Mouse (Mus musculus): ENCODE data around the gene Mttp. TPM values are rescaled to one million over a fixed set of nuclear protein-coding genes. Genes with fewer than 3 reads are reported as not detected.
A peak's percentile ranks its signal among the peaks of the same experiment; 100 is the strongest.

The Mttp gene
- polyA plus RNA-seq, 1 experiment from 2014 or later, result 13.4 TPM

DNA sequence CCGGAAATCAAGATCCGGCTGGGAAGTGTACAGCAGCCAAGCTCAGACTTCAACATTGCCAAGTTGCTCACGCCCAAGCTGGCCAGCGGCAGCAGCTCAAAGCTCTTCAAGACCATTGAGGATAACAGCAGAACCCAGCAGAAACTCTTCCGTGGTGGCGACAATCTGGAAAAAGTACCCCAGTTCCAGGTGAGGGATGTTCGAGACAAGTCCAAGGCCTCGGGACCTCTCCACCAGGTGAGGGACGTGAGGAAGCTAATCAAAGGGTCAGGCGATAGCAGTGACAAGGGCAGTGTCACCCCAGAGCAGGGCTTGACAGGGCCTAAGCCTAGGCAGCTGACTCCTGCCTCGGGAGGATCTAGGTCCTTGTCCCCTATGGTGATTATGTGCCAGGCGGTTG is 76.7 kb downstream of the Mttp start:
- no peak for ATAC-seq (ENCODE audit: low FRiP score)
- no peak overlapping the region for H3K4me3 ChIP-seq (ENCODE audit: low read depth, low read length)
- 92% methylated on average over 12 of the region's 12 CpGs for WGBS
- no peaks in the 10 kb centered on the region for H3K9me3 ChIP-seq (ENCODE audit: control insufficient read depth, low read length)
- no peak overlapping the region for H3K4me2 ChIP-seq (replicated peaks; ENCODE audit: low read depth, low read length)
- no peaks in the 10 kb centered on the region for H3K27me3 ChIP-seq (ENCODE audit: control insufficient read depth, insufficient read depth, low read length)
- no peak overlapping the region for H3K27ac ChIP-seq (ENCODE audit: low read depth, low read length)
- no peaks in the 10 kb centered on the region for H3K36me3 ChIP-seq (ENCODE audit: control insufficient read depth, insufficient read depth, low read length)
- H3K9ac ChIP-seq (ENCODE audit: low read depth, low read length), result no peak overlapping the region
- DNase-seq (ENCODE audit: low spot score), result no peak
- peaks cover 6% of the 10 kb centered on the region for H3K4me1 ChIP-seq (replicated peaks; ENCODE audit: control insufficient read depth, insufficient read depth, low read length)

GRCm38 (mm10) chr3:138067288-138067687 is 77.5 kb downstream of the Mttp start, which contains the start of gene Gm5105:
Gene Gm5105 (minus strand): TSS chr3:138067388.
- Histone ChIP-seq H3K36me3 (ENCODE audit: control insufficient read depth, insufficient read depth, low read length) (no peaks in the 10 kb centered on the region), H3K27me3 (ENCODE audit: control insufficient read depth, insufficient read depth, low read length) (no peaks in the 10 kb centered on the region), H3K9ac (ENCODE audit: low read depth, low read length) (no peak within 1 kb of the TSS), H3K4me1 (replicated peaks; ENCODE audit: control insufficient read depth, insufficient read depth, low read length) (peaks cover 6% of the 10 kb centered on the region), H3K4me2 (replicated peaks; ENCODE audit: low read depth, low read length) (no peak within 1 kb of the TSS), H3K9me3 (ENCODE audit: control insufficient read depth, low read length) (no peaks in the 10 kb centered on the region), H3K4me3 (ENCODE audit: low read depth, low read length) (no peak within 1 kb of the TSS), H3K27ac (ENCODE audit: low read depth, low read length) (no peak within 1 kb of the TSS)
- no peak for ATAC-seq (ENCODE audit: low FRiP score)
- WGBS, result 91% methylated on average over 12 of the region's 12 CpGs
- DNase-seq (ENCODE audit: low spot score), result no peak

GRCm38 (mm10) chr3:138066348-138066856 is 78.4 kb downstream of the Mttp start:
- Histone ChIP-seq H3K27ac (ENCODE audit: low read depth, low read length) (no peak overlapping the region), H3K4me2 (replicated peaks; ENCODE audit: low read depth, low read length) (no peak overlapping the region), H3K27me3 (ENCODE audit: control insufficient read depth, insufficient read depth, low read length) (no peaks in the 10 kb centered on the region), H3K9ac (ENCODE audit: low read depth, low read length) (no peak overlapping the region), H3K9me3 (ENCODE audit: control insufficient read depth, low read length) (no peaks in the 10 kb centered on the region), H3K36me3 (ENCODE audit: control insufficient read depth, insufficient read depth, low read length) (no peaks in the 10 kb centered on the region), H3K4me1 (replicated peaks; ENCODE audit: control insufficient read depth, insufficient read depth, low read length) (peaks cover 6% of the 10 kb centered on the region), H3K4me3 (ENCODE audit: low read depth, low read length) (no peak overlapping the region)
- WGBS, result 63% methylated on average over 20 of the region's 20 CpGs
- ATAC-seq (ENCODE audit: low FRiP score) (peak; percentile 39; the same call in 1 of the 2 replicates), DNase-seq (ENCODE audit: low spot score) (peak; percentile 24)

DNA sequence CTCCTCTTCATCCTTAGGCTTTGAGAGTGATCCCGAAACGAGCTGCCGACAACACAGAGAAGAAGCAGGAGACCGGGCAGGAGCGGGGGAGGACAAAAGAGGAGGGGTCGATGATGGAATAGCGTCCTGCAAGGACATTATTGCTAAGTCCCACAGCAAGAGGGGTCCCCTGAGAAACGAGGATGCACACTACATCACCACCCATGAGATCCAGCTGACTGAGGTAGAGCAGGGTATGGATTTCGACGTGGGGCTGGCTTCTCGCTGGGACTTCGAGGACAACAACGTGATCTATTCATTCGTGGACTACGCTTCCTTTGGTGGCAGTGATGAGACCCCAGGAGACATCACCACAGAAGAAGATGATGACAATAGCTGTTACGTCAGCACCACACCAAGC is 78.8 kb downstream of the Mttp start:
- Histone ChIP-seq H3K9me3 (ENCODE audit: control insufficient read depth, low read length) (no peaks in the 10 kb centered on the region), H3K9ac (ENCODE audit: low read depth, low read length) (no peak overlapping the region), H3K4me1 (replicated peaks; ENCODE audit: control insufficient read depth, insufficient read depth, low read length) (peaks cover 6% of the 10 kb centered on the region), H3K4me3 (ENCODE audit: low read depth, low read length) (no peak overlapping the region), H3K27me3 (ENCODE audit: control insufficient read depth, insufficient read depth, low read length) (no peaks in the 10 kb centered on the region), H3K4me2 (replicated peaks; ENCODE audit: low read depth, low read length) (no peak overlapping the region), H3K36me3 (ENCODE audit: control insufficient read depth, insufficient read depth, low read length) (no peaks in the 10 kb centered on the region), H3K27ac (ENCODE audit: low read depth, low read length) (no peak overlapping the region)
- 84% methylated on average over 16 of the region's 16 CpGs for WGBS
- no peak for DNase-seq (ENCODE audit: low spot score)
- ATAC-seq (ENCODE audit: low FRiP score), result 0 out of 2 replicates have a peak, but pooled peaks have one; percentile 27

- ATAC-seq (ENCODE audit: low FRiP score) (peak; percentile 50), DNase-seq (ENCODE audit: low spot score) (peak; percentile 17)
- no peak within 1 kb of the TSS for H3K4me3 ChIP-seq (ENCODE audit: low read depth, low read length)
- no peak within 1 kb of the TSS for H3K9ac ChIP-seq (ENCODE audit: low read depth, low read length)
- no peak within 1 kb of the TSS for H3K27ac ChIP-seq (ENCODE audit: low read depth, low read length)
- no peaks in the 10 kb centered on the region for H3K9me3 ChIP-seq (ENCODE audit: control insufficient read depth, low read length)
- no peaks in the 10 kb centered on the region for H3K27me3 ChIP-seq (ENCODE audit: control insufficient read depth, insufficient read depth, low read length)
- WGBS, result 73% methylated on average over 33 of the region's 33 CpGs
- no peaks in the 10 kb centered on the region; the same call in none of the 2 replicates for H3K4me1 ChIP-seq (replicated peaks; ENCODE audit: control insufficient read depth, insufficient read depth, low read length)
- H3K36me3 ChIP-seq (ENCODE audit: control insufficient read depth, insufficient read depth, low read length), result no peaks in the 10 kb centered on the region
- H3K4me2 ChIP-seq (replicated peaks; ENCODE audit: low read depth, low read length), result 0 out of 2 replicates have a peak within 1 kb of the TSS, but pooled peaks have one; percentile 6
These were observed 79.8 kb downstream of the Mttp start, which contains the start of gene 1110002E22Rik for GRCm38 (mm10) chr3:138064732-138065645. Gene 1110002E22Rik (plus strand): TSS chr3:138065052.

GRCm38 (mm10) chr3:138063731-138064329 is 80.9 kb downstream of the Mttp start:
- DNase-seq (ENCODE audit: low spot score) (peak; percentile 22), ATAC-seq (ENCODE audit: low FRiP score) (no peak)
- H3K4me3 ChIP-seq (ENCODE audit: low read depth, low read length), result no peak overlapping the region
- H3K36me3 ChIP-seq (ENCODE audit: control insufficient read depth, insufficient read depth, low read length), result no peaks in the 10 kb centered on the region
- no peaks in the 10 kb centered on the region; the same call in 1 of the 2 replicates for H3K4me1 ChIP-seq (replicated peaks; ENCODE audit: control insufficient read depth, insufficient read depth, low read length)
- no peak overlapping the region for H3K4me2 ChIP-seq (replicated peaks; ENCODE audit: low read depth, low read length)
- H3K9me3 ChIP-seq (ENCODE audit: control insufficient read depth, low read length), result no peaks in the 10 kb centered on the region
- no peaks in the 10 kb centered on the region for H3K27me3 ChIP-seq (ENCODE audit: control insufficient read depth, insufficient read depth, low read length)
- 79% methylated on average over 14 of the region's 14 CpGs for WGBS
- no peak overlapping the region for H3K9ac ChIP-seq (ENCODE audit: low read depth, low read length)
- H3K27ac ChIP-seq (ENCODE audit: low read depth, low read length), result no peak overlapping the region

GRCm38 (mm10) chr3:138062673-138063072 is 82.1 kb downstream of the Mttp start:
- no peak overlapping the region for H3K4me2 ChIP-seq (replicated peaks; ENCODE audit: low read depth, low read length)
- no peaks in the 10 kb centered on the region for H3K27me3 ChIP-seq (ENCODE audit: control insufficient read depth, insufficient read depth, low read length)
- no peak overlapping the region for H3K27ac ChIP-seq (ENCODE audit: low read depth, low read length)
- no peaks in the 10 kb centered on the region for H3K36me3 ChIP-seq (ENCODE audit: control insufficient read depth, insufficient read depth, low read length)
- H3K9me3 ChIP-seq (ENCODE audit: control insufficient read depth, low read length), result no peaks in the 10 kb centered on the region
- no peak overlapping the region for H3K9ac ChIP-seq (ENCODE audit: low read depth, low read length)
- 89% methylated on average over 4 of the region's 4 CpGs for WGBS
- no peaks in the 10 kb centered on the region; the same call in 1 of the 2 replicates for H3K4me1 ChIP-seq (replicated peaks; ENCODE audit: control insufficient read depth, insufficient read depth, low read length)
- no peak overlapping the region for H3K4me3 ChIP-seq (ENCODE audit: low read depth, low read length)
- DNase-seq (ENCODE audit: low spot score) (no peak), ATAC-seq (ENCODE audit: low FRiP score) (no peak)

GRCm38 (mm10) chr3:138061205-138061911 is 83.4 kb downstream of the Mttp start:
- H3K4me2 ChIP-seq (replicated peaks; ENCODE audit: low read depth, low read length), result no peak overlapping the region
- DNase-seq (ENCODE audit: low spot score) (no peak), ATAC-seq (ENCODE audit: low FRiP score) (no peak)
- no peaks in the 10 kb centered on the region; the same call in 1 of the 2 replicates for H3K4me1 ChIP-seq (replicated peaks; ENCODE audit: control insufficient read depth, insufficient read depth, low read length)
- no peaks in the 10 kb centered on the region for H3K27me3 ChIP-seq (ENCODE audit: control insufficient read depth, insufficient read depth, low read length)
- no peaks in the 10 kb centered on the region for H3K36me3 ChIP-seq (ENCODE audit: control insufficient read depth, insufficient read depth, low read length)
- no peak overlapping the region for H3K27ac ChIP-seq (ENCODE audit: low read depth, low read length)
- no peak overlapping the region for H3K9ac ChIP-seq (ENCODE audit: low read depth, low read length)
- H3K4me3 ChIP-seq (ENCODE audit: low read depth, low read length), result no peak overlapping the region
- 90% methylated on average over 9 of the region's 9 CpGs for WGBS
- no peaks in the 10 kb centered on the region for H3K9me3 ChIP-seq (ENCODE audit: control insufficient read depth, low read length)
